Mouse (Mus musculus) forebrain, postnatal 0 days (tissue): ENCODE measurements around the gene Ttll5. TPM values are rescaled to one million over a fixed set of nuclear protein-coding genes. Genes with fewer than 3 reads are reported as not detected.

Source experiments
- ATAC-seq: fragments of 200-750 bp; cut with Nextera tagmentation; 2 replicates; pipeline ENCODE4 v1.8.0; 2017; ENCODE audit warnings: mild to moderate bottlenecking, moderate library complexity
- DNase-seq: peaks from one replicate; pipeline ENCODE4 v3.0.0-alpha.2; 2015
- H3K27ac ChIP-seq: fragments of 300-500 bp; sonication (generic); 2 replicates; pipeline ENCODE4 v1.5.1; 2014; ENCODE audit warnings: low read depth, mild to moderate bottlenecking, antibody characterized with exemption, low read length, moderate library complexity, mixed read lengths
- H3K27me3 ChIP-seq: fragments of 300-500 bp; sonication (generic); 2 replicates; pipeline ENCODE4 v1.6.1; 2014; ENCODE audit warnings: mild to moderate bottlenecking, low read length, mixed read lengths; ENCODE audit not compliant: insufficient read depth
- H3K36me3 ChIP-seq: fragments of 300-500 bp; sonication (generic); 2 replicates; pipeline ENCODE4 v1.6.1; 2014; ENCODE audit warnings: mild to moderate bottlenecking, moderate library complexity; ENCODE audit not compliant: insufficient read depth
- H3K4me1 ChIP-seq: fragments of 300-500 bp; sonication (generic); 2 replicates; pipeline ENCODE4 v1.6.1; 2014; ENCODE audit warnings: antibody characterized with exemption; ENCODE audit not compliant: insufficient read depth
- H3K4me2 ChIP-seq: fragments of 300-500 bp; sonication (generic); 2 replicates; pipeline ENCODE4 v1.6.1; 2014; ENCODE audit warnings: low read depth, mild to moderate bottlenecking, moderate library complexity
- H3K4me3 ChIP-seq: fragments of 300-500 bp; sonication (generic); 2 replicates; pipeline ENCODE4 v1.5.1; 2014; ENCODE audit warnings: low read depth, low read length, mixed read lengths
- H3K9ac ChIP-seq: fragments of 300-500 bp; sonication (generic); 2 replicates; pipeline ENCODE4 v1.6.1; 2014; ENCODE audit warnings: mild to moderate bottlenecking
- H3K9me3 ChIP-seq: fragments of 300-500 bp; sonication (generic); 2 replicates; pipeline ENCODE4 v1.6.1; 2016; ENCODE audit warnings: low read length
- CTCF ChIP-seq: sonication (generic); IDR thresholded peaks from 2 replicates; pipeline ENCODE4 v1.5.1; 2016; ENCODE audit warnings: antibody characterized with exemption, control low read depth, low read depth
- WGBS: fragments of 180-500 bp; shearing (Covaris S2); extraction: QIAGEN DNeasy Blood & Tissue Kit; methylation state at CpG from one replicate; pipeline ENCODE4 v1.1.7; 2014; 5-methylcytosine and 5-hydroxymethylcytosine counted together
- polyA plus RNA-seq: library from polyadenylated mRNA; unstranded; fragments of >200 nt; fragmentation: Nextera tagmentation; extraction: Ambion mirVana; gene quantifications from 2 replicates; pipeline ENCODE4 v1.2.1, GENCODE M21; 2015
- total RNA-seq: library from RNA; depleted of rRNA; stranded (reverse); fragments of >200 nt; gene quantifications from 2 replicates; pipeline ENCODE4 v1.2.3, GENCODE M21; 2014

Ttll5 gene
- total and polyA plus RNA-seq, 2 experiments from 2014 or later: 11.1 to 17.5 TPM

DNA sequence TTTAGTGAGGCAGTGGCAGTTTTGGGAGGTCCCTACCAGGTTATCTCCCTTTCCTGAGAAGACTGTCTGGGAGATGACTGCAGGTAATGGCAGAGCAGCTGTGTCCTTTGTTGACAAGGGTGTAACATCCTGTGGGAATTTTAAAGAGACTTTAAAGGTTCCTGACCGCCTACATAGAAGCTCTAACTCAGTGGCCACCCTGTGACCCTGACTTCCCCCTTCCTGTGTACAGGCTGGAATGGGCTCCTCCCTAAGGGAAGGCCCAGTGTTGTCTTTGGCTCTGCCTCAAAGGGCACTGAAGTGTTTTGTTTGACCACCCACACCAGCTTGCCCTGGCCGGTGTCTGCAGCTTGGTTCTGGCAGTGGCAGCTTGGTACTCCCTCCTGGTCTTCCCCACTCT, 10.9 kb upstream of the Ttll5 start:
- H3K9me3 ChIP-seq: no peaks in the 10 kb centered on the region
- 77% methylated on average over 2 of the region's 2 CpGs for WGBS
- H3K27me3 ChIP-seq: no peaks in the 10 kb centered on the region
- peaks cover 50% of the 10 kb centered on the region for H3K36me3 ChIP-seq
- no peak overlapping the region for H3K4me3 ChIP-seq
- no peak for DNase-seq
- no peak for ATAC-seq
- no peak for TF ChIP-seq CTCF
- H3K4me2 ChIP-seq: no peak overlapping the region
- no peak overlapping the region for H3K27ac ChIP-seq
- H3K4me1 ChIP-seq: no peaks in the 10 kb centered on the region
- H3K9ac ChIP-seq: no peak overlapping the region

DNA sequence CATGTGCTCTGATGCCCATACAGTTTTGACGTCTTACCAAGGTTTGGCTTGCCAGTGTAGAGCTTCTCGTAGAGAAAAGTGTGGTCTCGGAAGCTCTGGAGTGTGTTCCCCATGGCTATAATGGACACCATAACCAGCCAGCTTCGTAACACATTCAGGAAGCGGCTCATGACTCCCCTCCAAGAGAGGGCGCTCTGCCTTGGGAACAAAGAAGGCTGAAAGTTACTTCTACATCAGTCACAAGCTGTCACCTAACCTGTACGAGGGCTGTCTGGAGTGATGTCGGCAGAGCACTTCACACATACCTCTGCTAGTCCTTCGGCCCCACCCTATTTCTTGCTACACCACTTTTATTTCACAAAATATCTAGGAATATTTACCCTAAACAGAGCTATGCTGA, 2.4 kb upstream of the Ttll5 start:
- 76% methylated on average over 9 of the region's 9 CpGs for WGBS
- H3K4me1 ChIP-seq: peaks cover 3% of the 10 kb centered on the region; the same call in 1 of the 2 replicates
- peak; percentile 21; the same call in 1 of the 2 replicates for TF ChIP-seq CTCF
- ATAC-seq: no peak
- H3K4me3 ChIP-seq: no peak overlapping the region
- no peak overlapping the region for H3K27ac ChIP-seq
- no peak overlapping the region for H3K4me2 ChIP-seq
- no peak for DNase-seq
- H3K9me3 ChIP-seq: no peaks in the 10 kb centered on the region
- peaks cover 28% of the 10 kb centered on the region for H3K36me3 ChIP-seq
- H3K27me3 ChIP-seq: no peaks in the 10 kb centered on the region
- no peak overlapping the region for H3K9ac ChIP-seq

DNA sequence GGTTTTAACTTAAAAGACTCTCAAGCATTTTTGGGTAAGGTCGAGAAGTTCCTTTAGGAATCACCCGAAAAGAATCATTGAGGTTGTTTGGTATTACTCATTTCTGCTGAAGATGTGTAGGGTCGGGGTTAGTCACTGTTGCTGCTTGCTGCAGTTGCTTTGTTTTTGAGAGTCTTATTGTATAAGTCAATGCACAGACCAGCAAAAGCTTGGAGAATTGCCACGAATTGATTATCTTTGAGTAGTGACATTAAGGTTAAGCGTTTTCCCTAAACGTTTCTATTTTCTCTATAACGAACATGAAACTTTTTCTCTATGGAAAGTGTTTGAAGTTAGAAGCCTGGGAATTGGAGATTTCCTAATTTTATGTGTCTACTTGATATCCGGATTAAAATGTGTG, 902 bp downstream of the Ttll5 start:
- Histone ChIP-seq H3K36me3 (peaks cover 13% of the 10 kb centered on the region), H3K27me3 (no peaks in the 10 kb centered on the region), H3K4me1 (peaks cover 3% of the 10 kb centered on the region; the same call in 1 of the 2 replicates), H3K9ac (peak overlapping the region; percentile 70), H3K4me2 (peak overlapping the region; percentile 71), H3K9me3 (no peaks in the 10 kb centered on the region), H3K4me3 (peak overlapping the region; percentile 66), H3K27ac (peak overlapping the region; percentile 96)
- no peak for DNase-seq
- ATAC-seq: no peak
- 8% methylated on average over 8 of the region's 8 CpGs for WGBS
- TF ChIP-seq CTCF: no peak

GRCm38 (mm10) chr12:85825822-85826221, 1.4 kb downstream of the Ttll5 start:
- Histone ChIP-seq H3K9me3 (no peaks in the 10 kb centered on the region), H3K27me3 (no peaks in the 10 kb centered on the region), H3K36me3 (peaks cover 13% of the 10 kb centered on the region), H3K4me2 (no peak overlapping the region; the same call in 1 of the 2 replicates), H3K4me1 (peaks cover 3% of the 10 kb centered on the region; the same call in 1 of the 2 replicates), H3K9ac (no peak overlapping the region), H3K4me3 (no peak overlapping the region), H3K27ac (no peak overlapping the region)
- WGBS: 69% methylated on average over 2 of the region's 2 CpGs
- DNase-seq: no peak
- TF ChIP-seq CTCF: no peak
- ATAC-seq: no peak

DNA sequence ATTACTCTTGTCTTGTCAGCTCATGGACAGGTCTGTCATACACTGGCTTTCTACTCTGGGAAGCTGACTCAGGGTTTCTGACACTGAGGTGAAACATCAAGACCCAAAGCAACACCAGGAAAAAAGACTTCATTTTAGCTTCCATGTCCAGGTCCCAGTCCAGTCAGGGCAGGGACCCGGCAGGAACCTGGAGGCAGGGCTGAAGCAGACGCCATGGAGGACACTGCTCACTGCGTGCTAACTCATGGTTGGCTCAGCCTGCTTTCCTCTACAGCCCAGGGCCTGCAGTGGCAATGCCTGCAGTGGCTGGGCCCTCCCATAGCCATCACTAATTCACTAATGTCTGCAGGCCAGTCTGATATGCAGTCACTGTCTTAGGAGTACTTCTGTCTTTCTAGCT, 4.4 kb downstream of the Ttll5 start:
- ATAC-seq: no peak
- Histone ChIP-seq H3K9me3 (no peaks in the 10 kb centered on the region), H3K36me3 (peaks cover 4% of the 10 kb centered on the region), H3K4me1 (no peaks in the 10 kb centered on the region; the same call in 1 of the 2 replicates), H3K4me2 (no peak overlapping the region), H3K4me3 (no peak overlapping the region), H3K27ac (no peak overlapping the region), H3K27me3 (no peaks in the 10 kb centered on the region), H3K9ac (no peak overlapping the region)
- no peak for TF ChIP-seq CTCF
- 98% methylated on average over 3 of the region's 3 CpGs for WGBS
- DNase-seq: no peak

GRCm38 (mm10) chr12:85829866-85830265, 5.4 kb downstream of the Ttll5 start:
- H3K9me3 ChIP-seq: no peaks in the 10 kb centered on the region
- peaks cover 8% of the 10 kb centered on the region for H3K36me3 ChIP-seq
- H3K27ac ChIP-seq: no peak overlapping the region
- H3K4me2 ChIP-seq: no peak overlapping the region
- 88% methylated on average over 3 of the region's 3 CpGs for WGBS
- H3K4me3 ChIP-seq: no peak overlapping the region
- DNase-seq: no peak
- no peak for TF ChIP-seq CTCF
- H3K27me3 ChIP-seq: no peaks in the 10 kb centered on the region
- H3K4me1 ChIP-seq: no peaks in the 10 kb centered on the region
- ATAC-seq: no peak
- H3K9ac ChIP-seq: no peak overlapping the region

GRCm38 (mm10) chr12:85830691-85831090, 6.2 kb downstream of the Ttll5 start:
- no peak for DNase-seq
- no peak overlapping the region for H3K9ac ChIP-seq
- H3K36me3 ChIP-seq: peaks cover 8% of the 10 kb centered on the region
- no peaks in the 10 kb centered on the region for H3K9me3 ChIP-seq
- no peak overlapping the region for H3K4me3 ChIP-seq
- no peak for TF ChIP-seq CTCF
- H3K27me3 ChIP-seq: no peaks in the 10 kb centered on the region
- ATAC-seq: no peak
- WGBS: 66% methylated on average over 3 of the region's 3 CpGs
- no peaks in the 10 kb centered on the region for H3K4me1 ChIP-seq
- no peak overlapping the region for H3K4me2 ChIP-seq
- H3K27ac ChIP-seq: no peak overlapping the region
